Mouse (Mus musculus) spleen, adult 2 months (tissue): ENCODE results near the gene Raver2. TPM values are rescaled to one million over a fixed set of nuclear protein-coding genes. Genes with fewer than 3 reads are reported as not detected.

Experiments
- DNase-seq, 2 experiments: peaks; one replicate each; pipeline versions ENCODE4 v3.0.0 to v3.0.0-alpha.2; 2012 to 2021; ENCODE audit warnings: low spot score in 2 of 2, low read depth in 1 of 2
- H3K27ac ChIP-seq: fragments of 200-500 bp; 2 replicates; pipeline ENCODE4 v1.5.1; 2012; ENCODE audit warnings: low read length, inconsistent platforms; ENCODE audit not compliant: insufficient read depth
- H3K27me3 ChIP-seq: fragments of 200-500 bp; 2 replicates; pipeline ENCODE4 v1.6.1; 2012; ENCODE audit warnings: mild to moderate bottlenecking, moderate library complexity, low read length, inconsistent platforms; ENCODE audit not compliant: control insufficient read depth, insufficient read depth
- H3K36me3 ChIP-seq: fragments of 200-500 bp; 2 replicates; pipeline ENCODE4 v1.6.1; 2012; ENCODE audit warnings: mild to moderate bottlenecking, low read length, inconsistent platforms; ENCODE audit not compliant: control insufficient read depth, insufficient read depth
- H3K4me1 ChIP-seq: fragments of 200-500 bp; 2 replicates; pipeline ENCODE4 v1.6.1; 2011; ENCODE audit warnings: inconsistent platforms; ENCODE audit not compliant: control insufficient read depth, insufficient read depth, insufficient read length
- H3K4me3 ChIP-seq: fragments of 200-500 bp; 2 replicates; pipeline ENCODE4 v1.5.1; 2011; ENCODE audit warnings: mild to moderate bottlenecking, inconsistent platforms; ENCODE audit not compliant: insufficient read depth, insufficient read length; ENCODE audit errors: extremely low read depth
- CTCF ChIP-seq: fragments of 200-500 bp; IDR thresholded peaks from 2 replicates; pipeline ENCODE4 v1.5.1; 2011; ENCODE audit warnings: mild to moderate bottlenecking, inconsistent platforms; ENCODE audit not compliant: insufficient read depth, insufficient read length, insufficient replicate concordance; ENCODE audit errors: extremely low read depth
- POLR2A ChIP-seq: fragments of 200-500 bp; IDR thresholded peaks from 2 replicates; pipeline ENCODE4 v1.6.1; 2011; ENCODE audit warnings: low read depth, low read length, inconsistent platforms
- WGBS: fragments of 180-500 bp; shearing (Covaris S2); methylation state at CpG from one replicate; pipeline ENCODE4 v1.1.7; 2018; 5-methylcytosine and 5-hydroxymethylcytosine counted together
- polyA plus RNA-seq: library from polyadenylated mRNA; depleted of rRNA; stranded (reverse); fragments of >200 nt; gene quantifications from 2 replicates; pipeline ENCODE4 v1.2.3, GENCODE M21; 2012; rRNA removed

The Raver2 gene
- polyA plus RNA-seq, 1 experiment = 1.8 TPM

DNA sequence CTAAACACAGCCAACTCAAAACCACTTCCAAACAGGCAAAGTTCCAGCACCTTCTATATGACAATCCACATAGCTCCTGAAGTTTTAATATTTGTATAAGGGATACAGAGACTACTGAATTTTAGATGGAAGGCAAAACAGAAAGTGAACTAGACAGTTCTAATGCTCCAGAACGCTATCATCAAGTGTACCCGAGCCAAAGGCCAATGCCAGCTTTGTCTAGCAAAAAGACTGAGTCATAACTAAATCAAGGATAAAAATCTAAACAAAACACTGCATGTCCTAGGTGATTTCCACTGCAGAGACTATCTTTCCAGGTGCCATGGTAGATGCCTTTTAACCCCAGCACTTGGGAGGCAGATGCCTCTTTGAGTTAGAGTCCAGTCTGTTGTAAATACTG lies 127.6 kb downstream of the Raver2 start:
- WGBS = 64% methylated on average over 2 of the region's 2 CpGs
- no peaks in the 10 kb centered on the region for H3K27me3 ChIP-seq
- no peak overlapping the region for H3K27ac ChIP-seq
- H3K4me1 ChIP-seq = peaks cover 52% of the 10 kb centered on the region
- H3K36me3 ChIP-seq = peaks cover under 1% of the 10 kb centered on the region; the same call in 1 of the 2 replicates
- no peak overlapping the region for H3K4me3 ChIP-seq
- TF ChIP-seq CTCF = no peak
- no peak for TF ChIP-seq POLR2A
- DNase-seq = no peak

DNA sequence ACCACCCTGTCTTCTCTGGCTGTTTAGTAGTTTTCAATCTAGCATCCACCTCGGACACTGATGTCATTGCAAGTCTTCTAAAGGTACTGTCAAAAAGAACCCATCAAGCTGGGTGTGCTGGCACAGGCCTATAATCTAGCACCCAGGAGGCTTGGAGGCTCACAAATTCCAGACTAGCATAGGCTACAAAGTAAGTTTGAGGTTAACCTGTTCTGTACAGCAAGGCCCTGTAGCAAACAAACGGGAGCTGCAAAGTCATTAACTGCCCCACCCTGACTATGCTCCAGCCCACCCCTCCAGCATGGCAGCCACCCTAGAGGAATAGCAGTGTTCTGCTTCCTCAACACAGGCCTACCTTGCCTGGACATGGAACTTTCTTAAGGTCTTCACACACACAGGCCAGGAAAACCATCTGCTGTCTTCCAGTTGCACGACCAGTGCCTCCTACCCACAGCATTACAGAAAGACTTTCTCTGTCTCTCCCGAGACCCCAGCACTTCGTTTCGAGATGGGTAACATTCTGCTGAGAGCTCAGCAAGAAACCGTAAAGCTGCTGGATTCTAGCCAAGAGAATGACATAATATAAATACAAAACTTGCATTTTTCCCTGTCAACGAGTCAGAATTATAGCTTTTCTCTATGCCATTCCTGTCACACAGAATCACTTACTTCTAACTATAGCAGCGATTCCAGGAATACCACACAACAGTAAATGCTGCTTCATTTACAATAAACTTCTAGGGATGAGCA lies 128.8 kb downstream of the Raver2 start:
- Histone ChIP-seq H3K36me3 (no peaks in the 10 kb centered on the region), H3K27me3 (no peaks in the 10 kb centered on the region), H3K4me3 (no peak overlapping the region), H3K4me1 (peaks cover 51% of the 10 kb centered on the region), H3K27ac (no peak overlapping the region)
- WGBS = 79% methylated on average over 9 of the region's 9 CpGs
- DNase-seq = no peak
- no peak for TF ChIP-seq CTCF
- TF ChIP-seq POLR2A = no peak

DNA sequence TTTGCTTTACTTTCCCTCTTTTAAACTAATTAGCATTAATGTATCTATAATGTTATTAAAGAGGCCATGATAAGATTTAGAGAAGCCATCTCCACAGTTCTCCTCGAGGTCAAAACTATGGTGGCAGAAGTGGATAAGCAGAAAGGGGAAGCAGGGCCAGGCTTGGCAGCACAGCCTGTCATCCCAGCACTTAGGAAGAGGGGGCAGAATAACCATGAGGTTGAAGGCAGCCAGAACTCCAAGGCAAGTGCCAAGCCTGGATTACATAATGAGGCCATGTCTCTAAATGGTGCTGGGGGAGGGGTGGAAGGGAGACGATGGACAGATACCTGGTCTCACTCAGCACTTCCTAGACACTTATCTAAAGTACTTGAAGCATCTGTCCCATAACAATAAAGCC lies 129.6 kb downstream of the Raver2 start:
- no peak for TF ChIP-seq POLR2A
- no peak for TF ChIP-seq CTCF
- Histone ChIP-seq H3K4me3 (no peak overlapping the region), H3K27ac (no peak overlapping the region), H3K27me3 (no peaks in the 10 kb centered on the region), H3K36me3 (no peaks in the 10 kb centered on the region), H3K4me1 (peaks cover 50% of the 10 kb centered on the region)
- no peak for DNase-seq
- 14% methylated on average over 2 of the region's 2 CpGs for WGBS

DNA sequence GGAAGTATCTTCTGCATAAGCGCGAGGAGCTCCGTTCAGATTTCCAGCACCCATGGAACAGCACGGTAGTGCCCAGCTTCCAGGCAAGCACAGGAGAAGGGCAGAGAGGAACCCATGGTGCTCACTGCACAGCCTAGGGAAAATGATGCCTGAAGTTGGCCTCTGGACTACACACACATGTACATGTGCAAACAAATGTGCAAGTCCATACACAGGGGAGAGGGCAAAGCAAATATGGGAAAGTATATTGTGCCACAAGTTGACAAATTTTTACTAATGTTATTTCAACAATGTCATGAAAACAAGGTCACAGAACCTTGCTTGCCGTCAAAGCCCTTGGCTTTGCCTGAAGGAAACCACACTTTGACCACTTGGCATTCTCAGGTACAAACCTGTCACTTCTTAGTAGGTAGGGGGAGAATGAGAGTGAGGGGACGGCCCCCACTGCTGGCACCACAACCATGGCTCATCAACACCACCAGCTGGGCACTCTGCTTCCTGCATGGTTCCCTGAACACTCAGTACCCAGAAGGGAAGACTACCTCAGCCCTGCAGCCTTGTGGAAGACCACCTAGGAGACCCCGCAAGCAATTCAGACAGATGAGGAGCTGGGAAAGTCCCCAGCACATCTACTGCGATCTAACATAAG lies 130.8 kb downstream of the Raver2 start:
- H3K36me3 ChIP-seq = no peaks in the 10 kb centered on the region
- peak overlapping the region; percentile 14 for H3K27ac ChIP-seq
- TF ChIP-seq POLR2A = no peak
- TF ChIP-seq CTCF = peak; percentile 23; the same call in 1 of the 2 replicates
- no peak overlapping the region for H3K4me3 ChIP-seq
- no peaks in the 10 kb centered on the region for H3K27me3 ChIP-seq
- peaks cover 43% of the 10 kb centered on the region; the same call in 1 of the 2 replicates for H3K4me1 ChIP-seq
- DNase-seq = peak in 1 of 2 experiments; percentile 23
- WGBS = 72% methylated on average over 8 of the region's 8 CpGs

Other genes with a start within 250 kb of the Raver2 start
- not detected in 2 replicates for gene Gm10577, start 48.3 kb upstream of the Raver2 start, polyA plus RNA-seq
- 63.9 and 69.0 TPM in 2 replicates for gene Jak1, start 196.3 kb downstream of the Raver2 start, polyA plus RNA-seq